Mouse (Mus musculus) midbrain, embryonic 12.5 days (tissue): ENCODE measurements around the gene Il6ra. TPM values are rescaled to one million over a fixed set of nuclear protein-coding genes. Genes with fewer than 3 reads are reported as not detected.

Experiments
- ATAC-seq: fragments of 200-750 bp; cut with Nextera tagmentation; 2 replicates; pipeline ENCODE4 v1.8.0; 2017; ENCODE audit warnings: low read depth, moderate TSS enrichment, moderate library complexity; ENCODE audit not compliant: low FRiP score
- H3K27ac ChIP-seq: fragments of 300-500 bp; sonication (generic); replicated peaks from 2 replicates; pipeline ENCODE4 v1.5.1; 2016; ENCODE audit warnings: mild to moderate bottlenecking
- H3K27me3 ChIP-seq: fragments of 300-500 bp; sonication (generic); 2 replicates; pipeline ENCODE4 v1.6.1; 2016; ENCODE audit warnings: mild to moderate bottlenecking
- H3K36me3 ChIP-seq: fragments of 300-500 bp; sonication (generic); 2 replicates; pipeline ENCODE4 v1.6.1; 2016
- H3K4me1 ChIP-seq: fragments of 300-500 bp; sonication (generic); 2 replicates; pipeline ENCODE4 v1.6.1; 2016
- H3K4me2 ChIP-seq: fragments of 300-500 bp; sonication (generic); replicated peaks from 2 replicates; pipeline ENCODE4 v1.6.1; 2016; ENCODE audit warnings: mild to moderate bottlenecking, moderate library complexity
- H3K4me3 ChIP-seq: fragments of 300-500 bp; sonication (generic); 2 replicates; pipeline ENCODE4 v1.5.1; 2016; ENCODE audit warnings: mild to moderate bottlenecking
- H3K9ac ChIP-seq: fragments of 300-500 bp; sonication (generic); replicated peaks from 2 replicates; pipeline ENCODE4 v1.6.1; 2016; ENCODE audit warnings: mild to moderate bottlenecking, moderate library complexity
- H3K9me3 ChIP-seq: fragments of 300-500 bp; sonication (generic); 2 replicates; pipeline ENCODE4 v1.6.1; 2016; ENCODE audit warnings: mild to moderate bottlenecking
- WGBS: fragments of 180-500 bp; shearing (Covaris S2); methylation state at CpG from one replicate; pipeline ENCODE4 v1.1.7; 2016; 5-methylcytosine and 5-hydroxymethylcytosine counted together
- polyA plus RNA-seq: library from polyadenylated mRNA; unstranded; fragments of >200 nt; fragmentation: Nextera tagmentation; extraction: Ambion mirVana; gene quantifications from 2 replicates; pipeline ENCODE4 v1.2.1, GENCODE M21; 2016

Gene Il6ra
- polyA plus RNA-seq, 1 experiment from 2014 or later, result 0.83 TPM

DNA sequence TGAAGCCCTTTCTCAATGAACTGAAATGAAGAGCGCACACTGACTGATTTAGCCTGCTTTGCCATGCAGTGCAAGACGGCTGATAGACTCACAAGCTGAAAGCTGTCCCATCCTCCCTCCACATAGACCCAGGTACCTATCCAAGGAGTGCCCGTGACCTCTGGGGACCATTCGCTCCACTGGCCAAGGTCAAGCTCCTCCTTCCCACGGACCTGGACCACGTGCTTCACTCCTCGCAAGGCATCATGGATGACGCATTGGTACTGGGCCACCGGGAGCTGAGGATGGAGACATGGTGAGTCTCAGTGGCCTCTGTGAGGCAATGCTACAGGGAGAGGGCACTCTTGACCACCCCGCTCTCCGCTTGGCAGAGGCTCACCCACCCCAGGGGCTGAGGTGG, 27.2 kb downstream of the Il6ra start:
- WGBS, result 92% methylated on average over 11 of the region's 11 CpGs
- Histone ChIP-seq H3K4me2 (no peak overlapping the region), H3K27ac (no peak overlapping the region), H3K4me1 (no peaks in the 10 kb centered on the region), H3K9me3 (no peaks in the 10 kb centered on the region), H3K4me3 (no peak overlapping the region), H3K36me3 (no peaks in the 10 kb centered on the region), H3K27me3 (peaks cover 40% of the 10 kb centered on the region), H3K9ac (no peak overlapping the region)
- ATAC-seq, result no peak

DNA sequence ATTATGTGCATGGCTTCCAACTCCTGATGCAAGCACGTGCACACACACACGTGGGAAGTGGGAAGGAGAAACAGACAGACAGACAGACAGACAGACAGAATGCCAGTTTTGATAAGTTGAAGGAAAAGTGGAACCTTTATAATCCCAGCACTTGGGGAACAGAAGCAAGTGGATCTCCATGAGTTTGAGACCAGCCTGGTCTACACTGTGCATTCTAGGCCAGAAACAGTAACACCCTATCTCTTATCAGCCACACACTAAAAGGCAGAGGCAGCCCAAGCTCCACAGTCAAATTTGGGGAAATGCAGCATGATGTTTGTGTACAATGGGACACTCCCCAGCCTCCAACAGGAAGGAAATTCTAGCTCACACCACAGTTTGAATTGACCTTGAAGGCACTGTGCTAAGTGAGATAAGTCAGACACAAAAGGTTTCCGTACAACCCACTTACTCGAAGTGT, 29.4 kb downstream of the Il6ra start:
- H3K4me2 ChIP-seq, result no peak overlapping the region
- H3K4me3 ChIP-seq, result no peak overlapping the region
- no peak overlapping the region for H3K9ac ChIP-seq
- H3K9me3 ChIP-seq, result no peaks in the 10 kb centered on the region
- H3K4me1 ChIP-seq, result peaks cover under 1% of the 10 kb centered on the region; the same call in 1 of the 2 replicates
- H3K27ac ChIP-seq, result no peak overlapping the region
- WGBS, result 85% methylated on average over 4 of the region's 4 CpGs
- H3K27me3 ChIP-seq, result peaks cover 57% of the 10 kb centered on the region
- no peaks in the 10 kb centered on the region for H3K36me3 ChIP-seq
- ATAC-seq, result no peak

DNA sequence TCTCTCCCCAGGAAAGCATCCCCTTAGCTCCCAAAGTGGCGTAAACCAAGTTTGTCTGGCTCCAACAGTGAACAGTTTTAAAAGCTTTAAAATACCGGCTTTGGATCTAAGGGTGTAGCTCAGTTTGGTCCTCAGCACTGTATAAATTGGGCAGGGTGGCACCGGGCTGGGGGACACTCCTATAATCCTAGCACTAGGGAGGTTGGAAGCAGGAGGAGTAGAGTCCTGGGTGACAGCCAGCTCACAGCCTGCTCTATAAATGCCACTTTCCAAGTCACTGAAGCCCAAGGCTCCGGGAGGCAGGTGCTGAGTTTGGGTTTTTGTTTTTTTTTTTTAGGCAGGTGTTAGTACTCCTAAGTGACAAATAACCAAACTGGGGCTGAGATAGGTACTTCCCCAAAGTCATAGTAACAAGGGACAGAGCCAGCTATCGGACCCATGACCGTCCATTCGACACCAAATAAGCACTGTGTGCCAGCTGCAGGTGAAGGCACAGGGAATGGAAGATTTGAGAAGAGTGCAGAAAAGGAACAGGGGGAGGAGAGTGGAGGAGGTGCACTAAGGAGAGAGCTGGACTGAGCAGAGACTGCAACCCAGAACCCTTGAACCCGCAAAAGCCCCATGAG, 30.3 kb downstream of the Il6ra start:
- peaks cover 62% of the 10 kb centered on the region for H3K27me3 ChIP-seq
- no peak for ATAC-seq
- H3K9me3 ChIP-seq, result no peaks in the 10 kb centered on the region
- H3K4me3 ChIP-seq, result no peak overlapping the region
- 76% methylated on average over 8 of the region's 8 CpGs for WGBS
- H3K27ac ChIP-seq, result no peak overlapping the region
- H3K4me2 ChIP-seq, result no peak overlapping the region
- H3K4me1 ChIP-seq, result peaks cover 4% of the 10 kb centered on the region; the same call in 1 of the 2 replicates
- H3K9ac ChIP-seq, result no peak overlapping the region
- no peaks in the 10 kb centered on the region for H3K36me3 ChIP-seq

DNA sequence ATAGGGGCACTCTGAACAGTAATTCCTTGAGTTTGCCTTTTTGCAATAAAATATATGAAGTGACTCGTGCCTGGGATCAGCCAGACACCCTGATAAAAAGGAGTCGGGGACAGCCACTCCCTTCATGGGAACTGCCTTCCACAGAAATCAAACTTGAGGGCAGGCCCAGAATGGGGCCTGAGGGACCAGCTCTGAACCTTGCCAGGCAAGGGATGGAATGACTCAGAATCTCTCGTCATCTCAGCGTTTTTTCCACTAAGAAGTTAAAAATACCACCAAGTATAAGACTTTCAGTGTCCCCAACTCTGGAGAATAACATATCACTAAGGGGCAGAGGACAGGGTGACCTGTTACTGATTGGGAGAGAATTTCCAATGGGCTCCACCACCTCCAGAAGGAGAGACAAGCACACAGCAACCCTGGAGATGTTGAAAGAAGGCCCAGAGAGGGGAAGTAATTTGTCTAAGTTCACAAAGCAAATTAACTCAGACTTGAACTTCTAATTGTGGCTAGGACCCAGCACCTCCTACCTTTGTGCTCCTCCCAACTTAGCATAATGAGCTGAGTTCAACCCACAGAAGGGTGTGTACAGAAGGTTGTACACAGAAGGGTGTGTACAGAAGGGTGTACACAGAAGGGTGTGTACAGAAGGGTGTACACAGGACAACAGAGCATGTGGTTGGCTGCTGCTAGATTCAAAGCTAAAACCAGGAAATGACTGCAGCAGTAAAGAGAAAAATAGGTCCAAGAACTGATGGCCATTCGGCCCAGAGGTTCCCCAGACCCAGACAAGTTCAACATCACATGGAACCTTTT, 32.8 kb downstream of the Il6ra start:
- Histone ChIP-seq H3K36me3 (no peaks in the 10 kb centered on the region), H3K9ac (no peak overlapping the region), H3K4me1 (peaks cover 4% of the 10 kb centered on the region; the same call in 1 of the 2 replicates), H3K9me3 (no peaks in the 10 kb centered on the region), H3K27ac (no peak overlapping the region), H3K4me3 (no peak overlapping the region), H3K27me3 (peaks cover 72% of the 10 kb centered on the region), H3K4me2 (no peak overlapping the region)
- 80% methylated on average over 5 of the region's 5 CpGs for WGBS
- no peak for ATAC-seq

- peaks cover 81% of the 10 kb centered on the region for H3K27me3 ChIP-seq
- WGBS, result 68% methylated on average over 3 of the region's 3 CpGs
- H3K9me3 ChIP-seq, result no peaks in the 10 kb centered on the region
- H3K36me3 ChIP-seq, result no peaks in the 10 kb centered on the region
- H3K27ac ChIP-seq, result no peak overlapping the region
- H3K4me1 ChIP-seq, result peaks cover 4% of the 10 kb centered on the region; the same call in 1 of the 2 replicates
- no peak for ATAC-seq
- H3K9ac ChIP-seq, result no peak overlapping the region
- H3K4me3 ChIP-seq, result no peak overlapping the region
- H3K4me2 ChIP-seq, result no peak overlapping the region
Observed at GRCm38 (mm10) chr3:89879326-89879725, 33.7 kb downstream of the Il6ra start.

DNA sequence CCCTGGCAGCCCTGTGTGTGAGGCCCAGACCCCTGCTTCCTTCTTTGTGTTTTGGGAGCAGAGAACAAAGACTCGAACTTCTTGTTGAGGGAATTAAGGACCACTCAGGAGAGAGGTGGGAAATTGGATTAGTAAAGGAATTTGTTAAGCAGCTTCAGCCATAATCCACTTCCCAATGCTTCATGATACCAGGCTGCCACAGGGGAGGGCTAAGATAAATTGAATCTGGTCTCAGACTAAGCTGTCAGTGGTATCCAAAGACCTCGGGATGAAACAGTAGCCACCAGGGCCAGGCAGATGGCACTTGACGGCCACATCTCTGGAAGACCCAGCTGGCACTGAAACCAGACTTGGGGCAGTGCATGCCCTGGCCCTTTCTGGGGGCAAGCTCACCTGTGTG, 34.5 kb downstream of the Il6ra start:
- 2% methylated on average over 3 of the region's 3 CpGs for WGBS
- Histone ChIP-seq H3K4me1 (peaks cover 4% of the 10 kb centered on the region; the same call in 1 of the 2 replicates), H3K27me3 (peaks cover 86% of the 10 kb centered on the region)

DNA sequence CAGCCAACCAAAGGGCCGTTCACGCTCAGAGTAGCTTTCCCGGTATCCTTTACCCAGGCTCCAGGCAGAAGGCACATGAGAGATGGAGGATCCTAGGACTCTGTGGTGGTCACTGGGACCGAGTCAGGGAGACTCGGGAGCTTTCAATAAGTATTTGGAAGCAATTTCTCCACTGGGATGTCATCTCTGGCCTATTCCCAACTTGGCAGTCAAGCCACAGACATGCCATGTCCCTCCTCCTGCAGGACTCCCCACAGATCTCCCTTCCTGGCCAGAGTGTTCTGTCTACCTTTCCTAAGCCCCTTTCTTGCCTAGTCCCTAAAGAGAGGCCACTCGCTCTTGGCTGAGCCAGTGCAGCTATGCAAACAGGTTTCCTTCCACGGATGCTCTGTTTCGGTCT, 35.9 kb downstream of the Il6ra start:
- Histone ChIP-seq H3K4me1 (peaks cover 4% of the 10 kb centered on the region; the same call in 1 of the 2 replicates), H3K4me2 (no peak overlapping the region), H3K4me3 (no peak overlapping the region), H3K27me3 (peaks cover 76% of the 10 kb centered on the region), H3K9me3 (no peaks in the 10 kb centered on the region), H3K9ac (no peak overlapping the region), H3K36me3 (no peaks in the 10 kb centered on the region), H3K27ac (no peak overlapping the region)
- WGBS, result 76% methylated on average over 8 of the region's 8 CpGs
- ATAC-seq, result no peak

More for the DNA sequence above, 34.5 kb downstream of the Il6ra start:
- ATAC-seq, result no peak
- Histone ChIP-seq H3K36me3 (no peaks in the 10 kb centered on the region), H3K9me3 (no peaks in the 10 kb centered on the region), H3K4me2 (no peak overlapping the region), H3K9ac (no peak overlapping the region), H3K4me3 (no peak overlapping the region), H3K27ac (no peak overlapping the region)

- no peak for ATAC-seq
Observed at GRCm38 (mm10) chr3:89876469-89876868, 36.5 kb downstream of the Il6ra start.

GRCm38 (mm10) chr3:89875781-89876180, 37.2 kb downstream of the Il6ra start:
- WGBS, result 78% methylated on average over 8 of the region's 8 CpGs

More at GRCm38 (mm10) chr3:89876469-89876868, 36.5 kb downstream of the Il6ra start:
- no peaks in the 10 kb centered on the region for H3K9me3 ChIP-seq
- 73% methylated on average over 4 of the region's 4 CpGs for WGBS
- H3K4me1 ChIP-seq, result peaks cover 4% of the 10 kb centered on the region; the same call in 1 of the 2 replicates
- H3K4me3 ChIP-seq, result no peak overlapping the region
- no peak overlapping the region for H3K4me2 ChIP-seq
- peaks cover 76% of the 10 kb centered on the region for H3K27me3 ChIP-seq
- no peak overlapping the region for H3K9ac ChIP-seq
- no peaks in the 10 kb centered on the region for H3K36me3 ChIP-seq
- no peak overlapping the region for H3K27ac ChIP-seq

GRCm38 (mm10) chr3:89875021-89875420, 38.0 kb downstream of the Il6ra start:
- no peak for ATAC-seq
- peaks cover 76% of the 10 kb centered on the region for H3K27me3 ChIP-seq
- no peaks in the 10 kb centered on the region for H3K36me3 ChIP-seq
- 85% methylated on average over 9 of the region's 9 CpGs for WGBS
- H3K4me3 ChIP-seq, result no peak overlapping the region
- H3K9ac ChIP-seq, result no peak overlapping the region
- peaks cover 4% of the 10 kb centered on the region for H3K4me1 ChIP-seq
- no peak overlapping the region for H3K27ac ChIP-seq
- H3K4me2 ChIP-seq, result no peak overlapping the region
- no peaks in the 10 kb centered on the region for H3K9me3 ChIP-seq

More at GRCm38 (mm10) chr3:89875781-89876180, 37.2 kb downstream of the Il6ra start:
- Histone ChIP-seq H3K4me2 (no peak overlapping the region), H3K4me3 (no peak overlapping the region), H3K9me3 (no peaks in the 10 kb centered on the region), H3K4me1 (peaks cover 4% of the 10 kb centered on the region), H3K27me3 (peaks cover 77% of the 10 kb centered on the region), H3K9ac (no peak overlapping the region), H3K27ac (no peak overlapping the region), H3K36me3 (no peaks in the 10 kb centered on the region)
- no peak for ATAC-seq

DNA sequence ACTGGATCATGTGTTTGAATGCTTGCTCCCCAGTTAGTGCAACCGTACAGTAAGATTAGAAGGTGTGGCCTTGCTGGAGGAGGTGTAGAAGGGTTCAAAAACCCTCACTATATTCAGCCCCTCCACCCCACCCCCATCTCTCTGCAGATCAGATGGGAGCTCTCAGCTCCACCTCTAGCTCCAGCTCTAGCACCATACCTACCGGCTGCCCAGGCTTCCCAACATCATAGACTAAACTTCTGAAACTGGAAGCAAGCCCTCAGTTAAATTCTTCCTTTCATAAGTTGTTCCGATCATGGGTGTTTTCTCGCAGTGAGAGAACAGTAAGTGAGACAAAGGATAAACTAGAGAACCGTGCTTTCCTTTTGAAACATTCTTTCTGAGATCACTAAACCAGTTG, 38.9 kb downstream of the Il6ra start:
- Histone ChIP-seq H3K4me3 (no peak overlapping the region), H3K9me3 (no peaks in the 10 kb centered on the region), H3K36me3 (no peaks in the 10 kb centered on the region), H3K27me3 (peaks cover 73% of the 10 kb centered on the region), H3K9ac (no peak overlapping the region), H3K4me1 (peaks cover 4% of the 10 kb centered on the region), H3K27ac (no peak overlapping the region), H3K4me2 (no peak overlapping the region)
- WGBS, result 89% methylated on average over 5 of the region's 5 CpGs
- ATAC-seq, result no peak

- Histone ChIP-seq H3K27me3 (peaks cover 66% of the 10 kb centered on the region), H3K4me1 (peaks cover 8% of the 10 kb centered on the region; the same call in 1 of the 2 replicates), H3K4me2 (no peak overlapping the region), H3K9ac (no peak overlapping the region), H3K9me3 (no peaks in the 10 kb centered on the region), H3K4me3 (no peak overlapping the region), H3K27ac (no peak overlapping the region), H3K36me3 (no peaks in the 10 kb centered on the region)
- WGBS, result 88% methylated on average over 6 of the region's 6 CpGs
- ATAC-seq, result no peak
Observed at GRCm38 (mm10) chr3:89872684-89873083, 40.3 kb downstream of the Il6ra start.
